Mouse (Mus musculus): ENCODE results near the gene Cyth3.

The Cyth3 gene

DNA sequence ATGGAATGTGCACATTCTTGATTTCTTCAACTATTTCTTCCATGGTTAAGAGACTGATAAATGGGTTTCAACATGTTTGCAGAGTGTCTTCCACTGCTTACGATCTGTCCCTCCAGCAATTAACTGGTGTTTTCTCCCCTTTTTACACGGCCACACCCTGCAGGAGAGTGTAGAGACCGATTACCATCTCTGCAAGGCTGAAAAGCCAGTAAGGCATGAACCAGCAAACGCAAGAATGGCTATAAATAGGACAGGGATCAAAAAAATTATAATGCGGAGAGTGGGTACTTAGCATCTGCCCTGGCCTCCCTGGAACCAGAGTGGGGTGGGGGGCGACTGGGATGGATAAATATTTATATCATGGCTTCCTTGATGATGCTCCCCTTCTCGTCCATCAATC is 3.7 kb upstream of the Cyth3 start:
- no peak overlapping the region for H3K4me3 ChIP-seq (replicated peaks; ENCODE audit: low read length)
- H3K9me3 ChIP-seq (ENCODE audit: low read length), result peaks cover 12% of the 10 kb centered on the region

DNA sequence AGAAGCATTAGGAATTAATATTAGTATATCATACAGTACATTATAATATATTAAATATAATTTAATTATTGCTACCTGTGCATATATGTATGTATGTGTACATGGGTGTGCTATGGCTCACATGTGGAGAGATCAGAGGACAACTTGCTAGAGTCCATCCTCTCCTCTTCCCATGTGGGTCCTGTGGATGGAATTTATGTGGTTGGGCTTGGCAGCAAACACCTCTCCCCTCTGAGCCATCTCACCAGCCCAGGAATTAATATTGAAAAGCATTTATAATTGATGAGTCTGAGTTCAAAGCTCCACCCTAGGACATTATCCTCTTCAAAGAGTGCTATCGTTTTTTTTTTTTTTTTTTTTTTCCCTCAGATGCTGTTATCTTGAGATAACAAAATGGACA is 2.1 kb upstream of the Cyth3 start:
- TF ChIP-seq POU5F1 (IDR thresholded peaks at IDR 0.05; ENCODE audit: borderline replicate concordance, low read length), result no peak
- no peak for TF ChIP-seq CTCF (conservative IDR thresholded peaks at IDR 0.05; ENCODE audit: low read length)
- no peak for TF ChIP-seq NANOG (IDR thresholded peaks at IDR 0.05; ENCODE audit: borderline replicate concordance, low read length)
- no peak overlapping the region for H3K4me3 ChIP-seq (replicated peaks; ENCODE audit: low read length)
- peaks cover 15% of the 10 kb centered on the region; the same call in 1 of the 2 replicates for H3K27me3 ChIP-seq (ENCODE audit: insufficient read depth, low read length)

More for the DNA sequence above, 3.7 kb upstream of the Cyth3 start:
- TF ChIP-seq NANOG (IDR thresholded peaks at IDR 0.05; ENCODE audit: borderline replicate concordance, low read length) (no peak), POU5F1 (IDR thresholded peaks at IDR 0.05; ENCODE audit: borderline replicate concordance, low read length) (no peak), CTCF (conservative IDR thresholded peaks at IDR 0.05; ENCODE audit: low read length) (no peak)
- Histone ChIP-seq H3K4me1 (replicated peaks; ENCODE audit: low read depth, low read length) (peaks cover 17% of the 10 kb centered on the region), H3K36me3 (ENCODE audit: insufficient read depth, low read length) (no peaks in the 10 kb centered on the region), H3K27me3 (ENCODE audit: insufficient read depth, low read length) (peaks cover 10% of the 10 kb centered on the region; the same call in 1 of the 2 replicates)

DNA sequence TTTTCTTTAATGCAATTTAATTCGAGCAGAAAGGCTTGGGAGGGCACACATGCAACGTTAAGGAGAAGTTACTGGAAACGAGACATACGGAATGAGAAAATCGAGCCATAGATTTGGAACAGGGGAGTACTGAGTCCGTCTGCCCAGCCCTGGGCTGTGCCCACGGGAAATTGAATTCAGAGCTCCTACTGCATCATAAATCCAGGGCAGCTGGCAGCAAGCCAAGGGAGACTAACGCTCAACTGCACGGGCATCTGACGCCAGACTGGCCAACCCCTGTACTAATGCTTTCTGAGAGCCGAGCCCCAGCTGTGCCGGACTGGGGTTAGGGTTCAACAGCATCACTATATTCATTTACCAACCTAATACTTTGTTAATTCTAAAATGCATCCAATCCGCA is 1.3 kb upstream of the Cyth3 start:
- Histone ChIP-seq H3K4me3 (replicated peaks; ENCODE audit: low read length) (no peak overlapping the region), H3K9me3 (ENCODE audit: low read length) (peaks cover 10% of the 10 kb centered on the region), H3K27me3 (ENCODE audit: insufficient read depth, low read length) (peaks cover 15% of the 10 kb centered on the region; the same call in 1 of the 2 replicates), H3K4me1 (replicated peaks; ENCODE audit: low read depth, low read length) (peaks cover 19% of the 10 kb centered on the region), H3K36me3 (ENCODE audit: insufficient read depth, low read length) (no peaks in the 10 kb centered on the region)
- TF ChIP-seq NANOG (IDR thresholded peaks at IDR 0.05; ENCODE audit: borderline replicate concordance, low read length) (no peak), CTCF (conservative IDR thresholded peaks at IDR 0.05; ENCODE audit: low read length) (no peak), POU5F1 (IDR thresholded peaks at IDR 0.05; ENCODE audit: borderline replicate concordance, low read length) (no peak)

More for the DNA sequence above, 2.1 kb upstream of the Cyth3 start:
- H3K4me1 ChIP-seq (replicated peaks; ENCODE audit: low read depth, low read length), result peaks cover 12% of the 10 kb centered on the region
- H3K9me3 ChIP-seq (ENCODE audit: low read length), result peaks cover 13% of the 10 kb centered on the region
- no peaks in the 10 kb centered on the region for H3K36me3 ChIP-seq (ENCODE audit: insufficient read depth, low read length)

DNA sequence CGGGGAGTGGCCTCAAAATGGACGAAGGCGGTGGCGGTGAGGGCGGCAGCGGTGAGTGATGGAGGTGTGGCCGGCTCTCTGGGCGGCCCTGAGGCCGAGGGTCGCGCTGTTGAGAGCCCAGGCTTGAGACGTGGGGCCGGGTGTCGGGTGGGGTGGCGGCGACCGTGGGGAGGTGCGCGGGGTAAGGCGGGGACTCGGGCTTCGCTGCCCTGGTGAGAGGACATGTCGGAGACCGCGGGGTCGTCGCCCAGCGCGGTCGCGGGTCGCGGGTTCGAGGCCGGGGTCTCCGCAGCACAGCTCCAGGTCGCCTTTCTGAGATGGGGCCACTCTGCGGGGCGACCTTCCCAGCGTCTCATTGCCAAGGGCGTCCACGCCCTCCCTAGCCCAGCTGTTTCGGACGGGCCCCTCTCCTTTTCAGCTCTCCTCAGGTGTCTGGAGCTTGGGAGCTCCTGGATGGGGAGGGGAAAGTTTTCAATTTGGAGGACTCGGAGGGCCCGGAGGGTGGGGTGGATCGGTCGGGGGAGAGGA is 440 bp downstream of the Cyth3 start:
- TF ChIP-seq CTCF (conservative IDR thresholded peaks at IDR 0.05; ENCODE audit: low read length), result no peak
- no peak for TF ChIP-seq POU5F1 (IDR thresholded peaks at IDR 0.05; ENCODE audit: borderline replicate concordance, low read length)
- no peak for TF ChIP-seq NANOG (IDR thresholded peaks at IDR 0.05; ENCODE audit: borderline replicate concordance, low read length)

GRCm38 (mm10) chr5:143623356-143624295 is 1.4 kb downstream of the Cyth3 start:
- H3K9me3 ChIP-seq (ENCODE audit: low read length), result peaks cover 10% of the 10 kb centered on the region
- H3K27me3 ChIP-seq (ENCODE audit: insufficient read depth, low read length), result peaks cover 15% of the 10 kb centered on the region; the same call in 1 of the 2 replicates
- no peak for TF ChIP-seq NANOG (IDR thresholded peaks at IDR 0.05; ENCODE audit: borderline replicate concordance, low read length)
- TF ChIP-seq CTCF (conservative IDR thresholded peaks at IDR 0.05; ENCODE audit: low read length), result no peak
- no peak for TF ChIP-seq POU5F1 (IDR thresholded peaks at IDR 0.05; ENCODE audit: borderline replicate concordance, low read length)
- no peaks in the 10 kb centered on the region for H3K36me3 ChIP-seq (ENCODE audit: insufficient read depth, low read length)
- H3K4me1 ChIP-seq (replicated peaks; ENCODE audit: low read depth, low read length), result peaks cover 21% of the 10 kb centered on the region
- peak overlapping the region; percentile 89; the same call in 1 of the 2 replicates for H3K4me3 ChIP-seq (replicated peaks; ENCODE audit: low read length)

More for the DNA sequence above, 440 bp downstream of the Cyth3 start:
- Histone ChIP-seq H3K4me3 (replicated peaks; ENCODE audit: low read length) (peak overlapping the region; percentile 89), H3K4me1 (replicated peaks; ENCODE audit: low read depth, low read length) (peaks cover 24% of the 10 kb centered on the region), H3K36me3 (ENCODE audit: insufficient read depth, low read length) (no peaks in the 10 kb centered on the region), H3K27me3 (ENCODE audit: insufficient read depth, low read length) (peaks cover 15% of the 10 kb centered on the region; the same call in 1 of the 2 replicates), H3K9me3 (ENCODE audit: low read length) (peaks cover 10% of the 10 kb centered on the region)

DNA sequence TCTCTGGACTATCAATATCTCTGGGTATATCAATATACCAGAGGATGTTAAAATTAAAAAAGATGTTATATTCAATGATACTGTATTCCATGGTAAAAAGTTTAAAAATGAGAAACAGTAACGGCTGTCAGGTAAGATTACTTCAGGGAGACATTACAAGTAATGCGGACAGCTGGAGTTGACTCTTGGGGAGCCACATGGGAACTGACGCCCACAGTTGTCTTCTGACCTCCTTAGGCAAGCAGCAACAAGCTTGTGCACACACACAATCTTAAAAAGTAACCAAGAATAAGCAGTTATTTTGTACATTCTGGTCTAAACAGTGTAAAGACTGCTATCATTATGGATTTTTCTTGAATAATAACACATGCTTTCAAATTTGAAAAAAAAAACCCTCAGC is 2.2 kb downstream of the Cyth3 start:
- Histone ChIP-seq H3K4me1 (replicated peaks; ENCODE audit: low read depth, low read length) (peaks cover 20% of the 10 kb centered on the region), H3K4me3 (replicated peaks; ENCODE audit: low read length) (no peak overlapping the region), H3K27me3 (ENCODE audit: insufficient read depth, low read length) (peaks cover 15% of the 10 kb centered on the region; the same call in 1 of the 2 replicates), H3K9me3 (ENCODE audit: low read length) (peaks cover 10% of the 10 kb centered on the region), H3K36me3 (ENCODE audit: insufficient read depth, low read length) (no peaks in the 10 kb centered on the region)
- TF ChIP-seq NANOG (IDR thresholded peaks at IDR 0.05; ENCODE audit: borderline replicate concordance, low read length), result no peak

GRCm38 (mm10) chr5:143625497-143625896 is 3.2 kb downstream of the Cyth3 start:
- TF ChIP-seq POU5F1 (IDR thresholded peaks at IDR 0.05; ENCODE audit: borderline replicate concordance, low read length) (no peak), NANOG (IDR thresholded peaks at IDR 0.05; ENCODE audit: borderline replicate concordance, low read length) (no peak)
- Histone ChIP-seq H3K4me1 (replicated peaks; ENCODE audit: low read depth, low read length) (peaks cover 20% of the 10 kb centered on the region), H3K9me3 (ENCODE audit: low read length) (peaks cover 13% of the 10 kb centered on the region), H3K4me3 (replicated peaks; ENCODE audit: low read length) (peak overlapping the region; percentile 49), H3K27me3 (ENCODE audit: insufficient read depth, low read length) (peaks cover 15% of the 10 kb centered on the region; the same call in 1 of the 2 replicates), H3K36me3 (ENCODE audit: insufficient read depth, low read length) (no peaks in the 10 kb centered on the region)

- TF ChIP-seq NANOG (IDR thresholded peaks at IDR 0.05; ENCODE audit: borderline replicate concordance, low read length) (no peak), POU5F1 (IDR thresholded peaks at IDR 0.05; ENCODE audit: borderline replicate concordance, low read length) (no peak), CTCF (conservative IDR thresholded peaks at IDR 0.05; ENCODE audit: low read length) (no peak)
- Histone ChIP-seq H3K9me3 (ENCODE audit: low read length) (peaks cover 13% of the 10 kb centered on the region), H3K36me3 (ENCODE audit: insufficient read depth, low read length) (no peaks in the 10 kb centered on the region), H3K4me1 (replicated peaks; ENCODE audit: low read depth, low read length) (peaks cover 20% of the 10 kb centered on the region), H3K4me3 (replicated peaks; ENCODE audit: low read length) (peak overlapping the region; percentile 49), H3K27me3 (ENCODE audit: insufficient read depth, low read length) (peaks cover 15% of the 10 kb centered on the region; the same call in 1 of the 2 replicates)
Observed at GRCm38 (mm10) chr5:143625940-143626588, 3.8 kb downstream of the Cyth3 start.

All from E14TG2a.4 (cell line).